Mouse (Mus musculus) bone marrow, adult 2 months (tissue): ENCODE measurements around the gene Hddc3.

ENCODE experiments used
- CTCF ChIP-seq: fragments of 200-500 bp; IDR thresholded peaks from 2 replicates; pipeline ENCODE4 v1.5.1; 2011; ENCODE audit warnings: low read length, control low read depth; ENCODE audit not compliant: control insufficient read depth, insufficient read depth
- POLR2A ChIP-seq: fragments of 200-500 bp; IDR thresholded peaks from 2 replicates; pipeline ENCODE4 v1.6.1; 2011; ENCODE audit warnings: low read depth, mild to moderate bottlenecking, control low read depth, low read length, borderline replicate concordance; ENCODE audit not compliant: control insufficient read depth

- TF ChIP-seq CTCF (no peak), POLR2A (no peak)
Observed at GRCm38 (mm10) chr7:80346173-80346572, 3.3 kb downstream of the Hddc3 start.
